Mouse (Mus musculus) embryonic fibroblast, embryonic 13.5 days (primary cell): ENCODE results near the gene Gm49486.

ENCODE experiments used
- CTCF ChIP-seq: IDR thresholded peaks from 2 replicates; pipeline ENCODE4 v1.5.1; 2011; ENCODE audit warnings: mild to moderate bottlenecking, control low read depth, low read length, moderate library complexity, borderline replicate concordance; ENCODE audit not compliant: insufficient read depth
- POLR2A ChIP-seq: IDR thresholded peaks from 2 replicates; pipeline ENCODE4 v1.6.1; 2011; ENCODE audit warnings: low read depth, mild to moderate bottlenecking, control low read depth, low read length, moderate library complexity

DNA sequence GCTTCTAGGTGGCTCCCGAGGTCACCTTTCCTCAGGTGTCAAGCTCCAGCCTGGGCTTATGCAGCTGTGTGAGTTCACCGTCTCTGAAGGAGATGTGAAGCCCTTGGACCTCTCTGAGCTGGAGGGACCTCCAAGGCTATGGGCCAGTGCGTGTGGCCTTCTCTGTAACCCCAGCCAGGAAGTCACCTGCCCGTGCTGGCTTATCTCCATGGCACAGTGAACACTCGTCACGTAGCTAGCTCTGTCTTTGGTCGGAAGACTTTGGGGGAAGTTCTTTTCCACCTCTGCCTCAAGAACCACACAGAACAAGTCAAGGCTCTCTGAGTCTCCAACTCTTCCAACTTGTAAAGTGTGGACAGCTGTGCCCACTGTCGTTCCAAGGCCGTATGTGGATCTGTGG, 35.1 kb upstream of the Gm49486 start:
- TF ChIP-seq CTCF: no peak
- TF ChIP-seq POLR2A: no peak
